Mouse (Mus musculus): ENCODE measurements at regions not wholly inside any gene's neighbourhood (a gene's known extent, or its start where the extent isn't known, plus 50 kb on each side); places are given as distances from the start of the nearest gene placed in this dataset.

DNA sequence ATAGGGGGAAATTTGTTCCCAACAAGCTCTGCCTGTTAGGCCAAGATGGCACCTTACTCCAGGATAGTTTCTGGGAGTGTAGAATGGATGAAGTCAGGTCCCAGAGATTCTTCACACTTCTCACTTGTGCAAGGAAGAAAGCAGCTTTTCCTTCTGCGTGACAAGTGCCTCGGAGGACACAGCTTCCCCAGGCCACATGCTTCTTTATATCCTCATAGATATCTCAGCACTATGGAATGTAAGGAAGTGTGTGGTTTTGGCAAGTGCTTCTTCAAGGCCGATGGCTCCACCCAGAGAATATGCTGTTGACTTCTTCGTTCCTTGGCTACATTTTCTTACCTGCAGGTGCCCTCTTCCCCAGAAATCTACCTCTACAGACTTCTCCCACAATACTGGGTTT is 51.9 kb upstream of the Il17a start:
- no peak overlapping the region for H3K9ac ChIP-seq (ENCODE audit: low read length)
- no peak for DNase-seq (ENCODE audit: low spot score)
- no peak for ATAC-seq (replicated peaks; ENCODE audit: low FRiP score)
- H3K36me3 ChIP-seq (ENCODE audit: control insufficient read depth, insufficient read depth, low read length) = no peaks in the 10 kb centered on the region
- H3K27ac ChIP-seq (ENCODE audit: low read depth, low read length) = no peak overlapping the region
- H3K4me2 ChIP-seq (ENCODE audit: low read depth, low read length, severe bottlenecking) = no peak overlapping the region
- 93% methylated on average over 4 of the region's 4 CpGs for WGBS
- H3K27me3 ChIP-seq (ENCODE audit: control insufficient read depth, insufficient read depth, low read length) = no peaks in the 10 kb centered on the region
- no peaks in the 10 kb centered on the region for H3K9me3 ChIP-seq (ENCODE audit: control insufficient read depth, low read length)
- H3K4me3 ChIP-seq (ENCODE audit: low read depth, low read length) = no peak overlapping the region
- no peaks in the 10 kb centered on the region for H3K4me1 ChIP-seq (replicated peaks; ENCODE audit: control insufficient read depth, insufficient read depth, low read length)

DNA sequence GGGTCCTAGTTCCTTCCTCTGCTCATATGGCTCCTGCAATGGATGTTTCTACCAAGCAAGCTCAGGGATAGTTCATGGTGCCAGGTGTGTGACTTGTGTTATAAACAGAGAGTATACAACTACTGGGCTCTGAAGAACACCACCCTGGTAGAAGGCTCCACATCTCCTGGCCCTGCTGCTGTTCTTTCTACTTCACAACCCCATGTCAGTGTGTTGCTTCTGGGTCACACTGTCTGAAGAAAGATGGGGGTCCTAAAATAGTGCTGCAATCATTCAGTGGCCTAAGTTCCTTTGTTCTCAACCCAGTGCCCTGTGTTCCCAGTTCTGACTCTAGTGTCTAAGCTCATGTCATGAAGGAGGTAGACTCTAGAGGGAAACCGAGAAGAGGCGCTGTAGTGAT is 51.4 kb upstream of the Il17a start:
- H3K4me1 ChIP-seq (replicated peaks; ENCODE audit: control insufficient read depth, insufficient read depth, low read length) = no peaks in the 10 kb centered on the region
- no peaks in the 10 kb centered on the region for H3K9me3 ChIP-seq (ENCODE audit: control insufficient read depth, low read length)
- ATAC-seq (replicated peaks; ENCODE audit: low FRiP score) (no peak), DNase-seq (ENCODE audit: low spot score) (no peak)
- no peaks in the 10 kb centered on the region for H3K27me3 ChIP-seq (ENCODE audit: control insufficient read depth, insufficient read depth, low read length)
- H3K4me3 ChIP-seq (ENCODE audit: low read depth, low read length) = no peak overlapping the region
- no peaks in the 10 kb centered on the region for H3K36me3 ChIP-seq (ENCODE audit: control insufficient read depth, insufficient read depth, low read length)
- 94% methylated on average over 2 of the region's 2 CpGs for WGBS
- H3K27ac ChIP-seq (ENCODE audit: low read depth, low read length) = no peak overlapping the region
- H3K4me2 ChIP-seq (ENCODE audit: low read depth, low read length, severe bottlenecking) = no peak overlapping the region
- no peak overlapping the region for H3K9ac ChIP-seq (ENCODE audit: low read length)

DNA sequence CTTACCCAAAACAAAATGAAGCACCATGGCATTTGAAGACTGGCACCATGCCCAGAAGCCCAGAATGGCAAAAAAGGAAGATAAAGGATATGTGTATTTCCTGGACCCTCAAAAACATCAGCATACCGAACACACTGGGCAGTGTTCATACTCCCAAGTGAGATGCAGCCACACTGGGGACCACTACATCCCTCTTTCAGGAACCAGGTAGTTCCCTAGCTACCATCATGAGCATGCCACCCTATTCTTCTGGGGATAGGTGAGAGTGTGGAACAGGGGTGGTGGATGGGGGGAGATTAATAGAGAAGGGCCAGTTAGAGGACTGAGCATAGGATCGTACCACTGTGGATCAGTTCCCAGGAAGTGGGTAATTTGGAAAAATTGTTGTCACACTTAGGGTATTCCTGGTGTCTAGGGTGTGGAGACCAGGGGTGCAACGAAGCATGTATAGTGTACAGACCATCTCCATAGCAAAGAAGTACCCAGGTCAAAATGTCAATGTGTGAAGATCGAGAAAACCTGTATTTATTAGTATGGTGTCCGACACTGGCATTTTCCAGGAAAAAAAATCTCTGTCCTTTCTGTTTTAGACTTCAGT is 50.9 kb upstream of the Il17a start:
- ATAC-seq (replicated peaks; ENCODE audit: low FRiP score) = no peak
- 87% methylated on average over 5 of the region's 5 CpGs for WGBS
- no peak for DNase-seq (ENCODE audit: low spot score)

DNA sequence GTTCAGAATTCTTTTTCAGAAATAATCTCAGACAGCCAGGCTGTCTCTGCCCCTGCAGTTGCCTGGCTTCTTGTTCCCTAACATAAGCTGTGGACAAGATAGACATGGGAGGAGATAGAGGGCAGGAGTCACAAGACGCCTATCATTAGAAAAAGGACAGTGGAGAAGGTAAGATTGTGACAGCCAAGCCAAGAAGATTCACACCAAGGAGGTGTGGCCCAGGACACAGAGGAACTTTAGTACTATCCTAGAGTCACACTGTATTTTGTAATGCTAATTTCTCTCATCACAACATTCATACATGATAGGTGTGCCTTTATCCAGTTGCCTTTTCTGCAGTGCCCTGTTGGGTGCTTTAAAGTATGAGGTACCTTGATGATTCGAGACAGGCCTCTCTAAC is 50.2 kb upstream of the Il17a start:
- Histone ChIP-seq H3K4me1 (replicated peaks; ENCODE audit: control insufficient read depth, insufficient read depth, low read length) (no peaks in the 10 kb centered on the region), H3K4me2 (ENCODE audit: low read depth, low read length, severe bottlenecking) (no peak overlapping the region), H3K4me3 (ENCODE audit: low read depth, low read length) (no peak overlapping the region), H3K9me3 (ENCODE audit: control insufficient read depth, low read length) (no peaks in the 10 kb centered on the region), H3K27me3 (ENCODE audit: control insufficient read depth, insufficient read depth, low read length) (no peaks in the 10 kb centered on the region), H3K27ac (ENCODE audit: low read depth, low read length) (no peak overlapping the region), H3K9ac (ENCODE audit: low read length) (no peak overlapping the region), H3K36me3 (ENCODE audit: control insufficient read depth, insufficient read depth, low read length) (no peaks in the 10 kb centered on the region)
- ATAC-seq (replicated peaks; ENCODE audit: low FRiP score) (no peak), DNase-seq (ENCODE audit: low spot score) (no peak)
- 83% methylated on average over 2 of the region's 2 CpGs for WGBS

More for the DNA sequence above, 50.9 kb upstream of the Il17a start:
- H3K9ac ChIP-seq (ENCODE audit: low read length) = no peak overlapping the region
- no peak overlapping the region for H3K4me2 ChIP-seq (ENCODE audit: low read depth, low read length, severe bottlenecking)
- no peaks in the 10 kb centered on the region for H3K9me3 ChIP-seq (ENCODE audit: control insufficient read depth, low read length)
- no peaks in the 10 kb centered on the region for H3K27me3 ChIP-seq (ENCODE audit: control insufficient read depth, insufficient read depth, low read length)
- no peaks in the 10 kb centered on the region for H3K36me3 ChIP-seq (ENCODE audit: control insufficient read depth, insufficient read depth, low read length)
- no peaks in the 10 kb centered on the region for H3K4me1 ChIP-seq (replicated peaks; ENCODE audit: control insufficient read depth, insufficient read depth, low read length)
- no peak overlapping the region for H3K27ac ChIP-seq (ENCODE audit: low read depth, low read length)
- no peak overlapping the region for H3K4me3 ChIP-seq (ENCODE audit: low read depth, low read length)

MicroRNA genes in the stretch of these regions (microRNA counts, 519-probe panel; counts per million panel counts)
- 31.2 counts per million for microRNA mmu-miR-206

Small RNA genes lying in the stretch of these regions (microRNA-seq; reads per million reads assigned to microRNA genes)
- 7.6 reads per million for gene Mir206 (ENCODE audit: insufficient number of aligned reads)

Measured in forebrain, embryonic 11.5 days (tissue).